Mouse (Mus musculus): ENCODE data around the gene Dolpp1.

Dolpp1 gene

DNA sequence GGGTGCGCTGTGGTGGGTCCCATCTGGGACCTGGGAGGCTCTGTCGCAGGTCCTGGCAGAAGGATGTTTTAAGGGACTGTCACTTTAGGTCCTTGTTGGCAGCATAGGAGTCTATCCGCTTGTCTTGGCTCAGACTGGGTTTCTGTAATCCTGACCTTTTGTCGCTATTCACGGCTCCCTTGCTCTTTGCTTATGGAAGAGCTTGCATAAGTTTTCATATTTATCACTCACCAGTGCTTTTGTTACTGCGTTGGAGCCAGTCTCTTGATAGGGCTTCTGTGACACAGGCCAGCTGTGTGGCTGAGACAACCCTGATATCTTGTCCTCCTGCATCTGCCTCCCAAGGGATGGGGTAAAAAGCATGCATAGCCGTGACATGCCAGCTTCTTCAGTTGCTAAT lies 12.7 kb upstream of the Dolpp1 start:
- no peak for DNase-seq (ENCODE audit: low spot score)

- DNase-seq (ENCODE audit: low spot score): no peak
Measured at GRCm38 (mm10) chr2:30380564-30381376, 11.3 kb upstream of the Dolpp1 start.

DNA sequence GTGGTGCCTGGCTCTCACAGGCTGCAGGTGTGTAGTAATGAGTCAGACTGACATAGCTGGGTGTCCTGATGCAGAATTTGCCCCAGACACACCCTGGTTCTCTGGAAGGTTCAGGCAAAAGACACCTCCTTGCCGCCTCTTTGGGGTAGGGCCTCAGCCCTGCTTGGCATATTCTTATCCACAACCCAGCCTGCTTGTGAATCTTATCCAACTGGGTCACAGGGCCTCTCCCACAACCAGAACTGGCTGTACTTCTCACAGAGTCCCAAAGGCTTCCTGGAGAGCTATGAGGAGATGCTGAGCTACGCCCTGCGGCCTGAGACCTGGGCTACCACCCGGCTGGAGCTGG lies 10.7 kb upstream of the Dolpp1 start:
- DNase-seq (ENCODE audit: low spot score): no peak

DNA sequence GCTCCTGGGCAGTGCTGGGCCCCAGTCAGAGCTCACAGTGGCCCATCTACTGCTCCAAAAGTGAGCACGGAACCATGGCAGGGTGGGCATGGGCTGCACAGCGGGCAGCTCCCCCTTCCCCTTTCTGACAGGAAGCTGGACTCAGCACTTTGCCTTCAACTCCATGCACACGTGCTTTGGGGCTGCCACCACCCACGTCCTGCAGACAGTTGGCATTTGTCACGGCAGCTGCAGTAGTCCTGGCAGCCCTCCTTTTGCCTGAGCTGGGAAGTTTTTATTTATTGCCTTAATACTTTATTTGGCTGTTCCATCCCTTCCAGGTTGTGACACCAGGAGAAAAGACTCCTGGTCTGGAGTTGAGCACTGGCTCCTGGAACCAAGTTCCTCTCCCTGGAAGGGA lies 7.2 kb upstream of the Dolpp1 start:
- DNase-seq (ENCODE audit: low spot score): no peak

DNA sequence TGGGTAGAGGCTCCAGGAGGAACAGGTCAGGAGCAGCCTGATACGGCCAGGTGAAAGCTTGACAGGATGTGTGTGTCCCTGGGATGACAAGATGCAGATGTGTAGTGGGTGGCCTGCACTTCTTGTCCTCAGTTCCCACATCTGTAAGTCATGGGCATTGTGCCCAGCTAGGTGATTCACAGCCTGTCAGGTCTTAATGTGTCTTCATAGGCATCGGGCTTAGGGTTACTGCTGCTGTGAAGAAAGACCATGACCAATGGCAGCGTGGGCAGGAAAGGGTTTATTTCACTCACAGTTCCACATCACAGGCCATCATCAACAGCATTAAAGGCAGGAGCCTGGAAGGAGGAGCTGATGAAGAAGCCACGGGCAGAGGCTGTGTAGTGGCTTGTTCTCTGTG lies 6.5 kb upstream of the Dolpp1 start:
- no peak for DNase-seq (ENCODE audit: low spot score)

- DNase-seq (ENCODE audit: low spot score): no peak
Measured at GRCm38 (mm10) chr2:30386913-30387312, 5.1 kb upstream of the Dolpp1 start.

- no peak for DNase-seq (ENCODE audit: low spot score)
Measured at GRCm38 (mm10) chr2:30389000-30389399, 3.1 kb upstream of the Dolpp1 start.

DNA sequence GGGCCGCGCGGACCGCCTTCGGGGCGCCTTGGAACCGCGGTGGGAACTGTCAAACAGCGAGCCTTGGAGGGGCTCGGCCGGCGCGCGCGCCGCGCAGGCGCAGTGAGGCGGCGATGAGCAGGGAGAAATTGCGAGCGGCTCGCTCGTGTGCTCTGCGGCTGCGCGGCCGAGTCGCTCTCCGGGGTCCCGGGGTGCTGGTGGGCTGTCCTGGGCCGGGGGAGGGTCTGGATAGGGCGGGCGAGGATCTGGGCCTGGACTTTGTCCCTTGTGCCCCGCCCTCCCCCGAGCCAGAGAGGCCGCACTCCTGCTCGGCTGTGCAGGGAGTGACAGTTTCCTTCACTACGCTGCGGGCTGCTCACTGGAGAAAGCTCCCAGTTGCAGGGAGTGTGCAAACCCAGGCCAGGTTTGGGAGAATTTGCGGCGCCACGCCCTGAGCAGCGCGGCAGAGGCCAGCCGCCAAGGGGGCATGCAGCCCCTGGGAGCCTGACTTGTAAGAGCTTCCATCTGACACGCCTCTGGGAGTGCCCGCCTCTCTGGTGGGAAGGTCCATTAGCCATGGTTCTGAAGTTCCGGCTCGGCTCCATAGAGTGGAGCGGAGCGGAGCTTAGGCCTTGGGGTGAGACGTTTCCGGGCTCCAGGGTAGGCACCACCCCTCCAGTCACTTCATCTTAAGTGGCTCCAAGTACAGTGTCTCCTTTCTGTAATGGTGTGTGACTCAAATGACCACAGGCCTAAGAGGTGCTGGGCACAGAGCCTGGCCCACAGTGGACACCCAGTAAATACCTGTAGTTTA lies 719 bp downstream of the Dolpp1 start:
- DNase-seq (ENCODE audit: low spot score): peak; percentile 86

- DNase-seq (ENCODE audit: low spot score): no peak
Measured at GRCm38 (mm10) chr2:30393370-30393656, 1.3 kb downstream of the Dolpp1 start.

GRCm38 (mm10) chr2:30395757-30396156 lies 3.7 kb downstream of the Dolpp1 start:
- DNase-seq (ENCODE audit: low spot score): no peak

DNA sequence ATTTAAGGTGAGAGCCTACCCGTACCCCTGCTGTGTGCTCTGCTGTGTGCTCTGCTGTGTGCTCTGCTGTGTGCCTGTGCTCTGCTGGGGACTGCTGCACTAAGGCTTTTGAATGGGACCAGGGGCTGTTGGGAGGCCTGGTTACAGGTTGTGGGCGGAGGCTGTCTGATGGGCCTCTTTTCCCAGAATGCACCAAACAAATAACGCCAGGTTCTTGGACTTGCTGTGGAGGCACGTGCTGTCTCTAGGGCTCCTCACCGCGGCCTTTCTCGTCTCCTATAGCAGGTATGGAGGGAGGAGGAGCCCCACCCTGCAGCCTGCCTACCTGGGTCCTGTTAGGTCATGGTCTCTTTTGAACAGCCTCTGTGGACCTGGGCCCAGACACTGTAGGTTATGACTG lies 4.2 kb downstream of the Dolpp1 start:
- DNase-seq (ENCODE audit: low spot score): no peak

DNA sequence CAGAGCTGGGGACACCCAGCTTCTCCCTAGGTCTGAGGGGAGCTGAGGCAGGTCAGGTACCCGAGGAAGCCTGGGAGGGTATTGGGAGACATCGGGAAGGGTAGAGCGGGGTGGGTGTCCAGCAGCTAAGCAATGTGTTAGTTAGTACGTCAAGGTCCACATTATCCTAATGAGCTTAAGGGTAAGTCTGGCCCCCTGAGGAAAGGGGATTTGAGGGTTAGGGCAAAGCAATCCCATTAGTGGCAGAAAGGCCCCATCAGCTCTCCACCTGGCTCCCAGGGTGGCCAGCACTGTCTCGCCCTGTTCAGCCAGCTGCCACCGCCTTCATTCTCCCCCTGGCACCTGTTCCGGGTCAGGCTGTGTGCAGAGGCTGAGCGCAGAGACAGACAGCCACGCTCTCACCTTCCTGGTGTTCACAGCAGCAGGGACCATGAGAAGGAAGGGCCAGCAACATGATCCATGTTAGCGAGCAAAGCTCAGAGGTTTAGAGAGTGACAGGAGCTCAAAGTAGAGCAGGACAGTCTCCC lies 6.0 kb downstream of the Dolpp1 start:
- DNase-seq (ENCODE audit: low spot score): no peak

DNA sequence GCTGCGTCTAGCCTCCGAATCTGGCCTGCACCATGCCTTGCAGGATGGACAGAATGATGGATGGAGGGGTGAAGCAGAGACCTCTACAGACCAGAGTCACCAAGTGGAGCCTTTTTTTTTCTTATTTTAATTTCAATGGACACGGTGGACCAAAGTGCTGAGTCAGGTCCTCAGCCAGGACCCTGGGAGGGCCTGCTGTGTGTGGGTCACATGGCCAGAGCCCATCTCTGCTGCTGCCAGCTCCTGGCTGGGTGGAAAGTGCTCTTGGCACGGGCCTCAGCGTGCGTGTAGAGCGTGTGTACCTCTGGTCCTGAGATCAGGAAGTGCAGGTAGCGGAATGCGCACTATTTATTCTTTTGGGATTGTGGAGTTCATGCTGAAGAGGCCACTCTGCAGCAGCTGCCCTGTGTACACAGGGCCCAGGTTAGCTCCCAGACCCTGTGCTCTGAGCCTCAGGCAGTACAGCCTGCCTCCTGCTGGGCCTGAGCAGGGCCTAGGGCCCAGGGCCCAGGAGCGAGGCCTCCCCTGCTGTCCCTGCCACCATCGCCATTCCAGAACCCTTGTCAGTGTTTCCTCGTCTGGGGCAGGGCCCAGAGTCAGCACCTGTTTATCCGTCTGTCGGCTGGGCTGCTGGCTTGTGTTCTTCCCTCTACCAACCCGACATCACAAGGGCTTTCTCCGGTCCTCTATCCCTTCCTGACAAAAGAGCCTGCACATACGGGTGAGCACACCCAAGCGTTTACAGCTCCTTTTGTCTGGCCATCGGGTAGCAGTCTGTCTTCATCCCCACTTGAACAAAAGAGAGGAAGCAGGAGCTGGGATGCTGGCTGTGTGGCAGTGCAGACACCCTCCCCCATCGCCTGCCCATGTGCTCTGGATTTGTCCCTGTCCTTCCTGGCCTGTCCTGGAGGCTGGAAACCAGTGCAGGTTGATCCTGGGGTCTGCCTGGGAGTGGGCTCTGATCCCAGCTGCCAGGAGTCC lies 7.4 kb downstream of the Dolpp1 start:
- peak; percentile 72 for DNase-seq (ENCODE audit: low spot score)

GRCm38 (mm10) chr2:30401581-30401980 lies 9.5 kb downstream of the Dolpp1 start:
- DNase-seq (ENCODE audit: low spot score): no peak

- DNase-seq (ENCODE audit: low spot score): no peak
Measured at GRCm38 (mm10) chr2:30402351-30402826, 10.3 kb downstream of the Dolpp1 start.

DNA sequence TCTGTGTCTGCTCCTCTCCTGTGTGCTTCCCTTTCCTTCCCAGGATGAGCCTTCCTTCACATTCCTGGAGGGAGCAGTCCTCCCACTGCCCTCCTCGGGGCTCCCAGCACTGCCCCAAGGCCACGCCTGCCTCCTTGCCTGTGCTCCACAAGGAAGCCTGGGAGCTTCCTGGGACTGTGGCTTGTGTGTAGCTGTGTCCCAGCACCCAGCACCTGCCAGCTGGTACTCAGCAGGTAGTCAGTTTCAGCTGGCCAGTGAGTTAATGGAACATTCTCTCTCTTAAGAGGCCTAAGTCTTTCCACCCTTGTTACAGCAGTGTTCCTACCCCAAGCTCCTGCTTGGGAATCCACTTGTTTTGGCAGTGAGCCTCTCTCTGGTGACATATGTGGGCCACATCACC lies 10.8 kb downstream of the Dolpp1 start:
- no peak for DNase-seq (ENCODE audit: low spot score)

GRCm38 (mm10) chr2:30403870-30404269 lies 11.8 kb downstream of the Dolpp1 start:
- no peak for DNase-seq (ENCODE audit: low spot score)

DNA sequence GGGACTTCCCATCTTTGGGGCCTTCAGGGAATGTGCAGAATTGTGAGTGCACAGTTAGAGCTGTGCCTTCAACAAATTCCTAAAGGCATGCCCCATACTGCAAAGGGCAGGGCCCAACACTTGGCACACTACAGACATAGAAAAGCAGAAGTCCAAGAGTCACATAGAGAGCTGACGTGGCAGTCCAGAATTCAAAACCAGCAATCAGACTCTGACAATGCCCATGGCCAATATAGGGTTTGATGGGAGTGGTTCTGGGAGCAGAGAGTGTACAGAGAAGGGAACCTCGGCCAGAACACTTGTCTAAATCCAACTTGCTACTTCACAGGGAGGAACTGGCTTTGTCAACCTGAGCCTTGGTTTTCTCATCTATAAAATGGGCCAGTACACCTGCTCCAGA lies 15.2 kb downstream of the Dolpp1 start:
- no peak for DNase-seq (ENCODE audit: low spot score)

DNA sequence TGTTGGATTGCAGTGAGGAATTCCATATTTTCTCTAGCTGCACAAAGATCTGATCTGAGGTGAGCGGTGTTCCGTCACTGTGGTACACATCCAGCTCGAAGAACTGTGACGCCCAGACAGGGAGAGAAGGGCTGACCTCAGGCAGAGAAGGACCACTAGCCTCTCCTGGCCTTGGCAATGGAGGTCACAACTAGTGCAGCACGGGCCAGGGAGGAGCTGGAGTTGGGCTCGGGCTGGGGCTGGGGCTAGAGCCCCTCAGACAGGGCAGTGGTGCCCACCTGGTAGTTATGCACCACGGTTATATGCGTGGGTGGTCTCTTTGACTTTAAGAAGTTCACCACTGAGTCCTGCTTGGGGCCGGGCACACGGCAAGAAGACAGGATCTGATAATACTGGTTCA lies 15.7 kb downstream of the Dolpp1 start:
- no peak for DNase-seq (ENCODE audit: low spot score)

- no peak for DNase-seq (ENCODE audit: low spot score)
Measured at GRCm38 (mm10) chr2:30408452-30409100, 16.5 kb downstream of the Dolpp1 start.

- no peak for DNase-seq (ENCODE audit: low spot score)
Measured at GRCm38 (mm10) chr2:30409454-30410176, 17.6 kb downstream of the Dolpp1 start.
